Mouse (Mus musculus) gonadal fat pad, adult 2 months (tissue): Measurements from ENCODE around the gene App. TPM values are rescaled to one million over a fixed set of nuclear protein-coding genes. Genes with fewer than 3 reads are reported as not detected.

Experiments used
- DNase-seq: peaks from one replicate; pipeline ENCODE4 v3.0.0-alpha.2; 2012; ENCODE audit warnings: low read depth
- polyA plus RNA-seq: library from polyadenylated mRNA; depleted of rRNA; stranded (reverse); fragments of >200 nt; gene quantifications from 2 replicates; pipeline ENCODE4 v1.2.3, GENCODE M21; 2012; rRNA removed

The App gene
- polyA plus RNA-seq = 320 and 379 TPM in 2 replicates

- DNase-seq = no peak
Observed at GRCm38 (mm10) chr16:85173373-85174081, at the start of gene App. App (minus strand) TSS chr16:85173766.

GRCm38 (mm10) chr16:85215846-85216245, 42.3 kb upstream of the App start:
- DNase-seq = no peak

- no peak for DNase-seq
Observed at GRCm38 (mm10) chr16:85215173-85215572, 41.6 kb upstream of the App start.

GRCm38 (mm10) chr16:85195622-85196021, 22.1 kb upstream of the App start:
- no peak for DNase-seq

GRCm38 (mm10) chr16:85195167-85195566, 21.6 kb upstream of the App start:
- DNase-seq = no peak

- no peak for DNase-seq
Observed at GRCm38 (mm10) chr16:85181502-85181901, 7.9 kb upstream of the App start.

GRCm38 (mm10) chr16:85180710-85181109, 7.1 kb upstream of the App start:
- no peak for DNase-seq

GRCm38 (mm10) chr16:85176666-85177065, 3.1 kb upstream of the App start:
- no peak for DNase-seq

- no peak for DNase-seq
Observed at GRCm38 (mm10) chr16:85172571-85173372, 794 bp downstream of the App start.

- no peak for DNase-seq
Observed at GRCm38 (mm10) chr16:85171976-85172570, 1.5 kb downstream of the App start.

- DNase-seq = no peak
Observed at GRCm38 (mm10) chr16:85170826-85171510, 2.6 kb downstream of the App start.

GRCm38 (mm10) chr16:85168821-85169220, 4.7 kb downstream of the App start:
- DNase-seq = no peak

GRCm38 (mm10) chr16:85166205-85166604, 7.4 kb downstream of the App start:
- no peak for DNase-seq

- DNase-seq = no peak
Observed at GRCm38 (mm10) chr16:85165631-85166030, 7.9 kb downstream of the App start.

- DNase-seq = no peak
Observed at GRCm38 (mm10) chr16:85165177-85165576, 8.4 kb downstream of the App start.

GRCm38 (mm10) chr16:85162779-85163178, 10.8 kb downstream of the App start:
- DNase-seq = no peak

- DNase-seq = no peak
Observed at GRCm38 (mm10) chr16:85160140-85160539, 13.4 kb downstream of the App start.

- DNase-seq = no peak
Observed at GRCm38 (mm10) chr16:85157796-85158546, 15.6 kb downstream of the App start.

- DNase-seq = no peak
Observed at GRCm38 (mm10) chr16:85157156-85157555, 16.4 kb downstream of the App start.

- no peak for DNase-seq
Observed at GRCm38 (mm10) chr16:85155836-85156235, 17.7 kb downstream of the App start.

GRCm38 (mm10) chr16:85152457-85152856, 21.1 kb downstream of the App start:
- DNase-seq = no peak
